Mouse (Mus musculus): ENCODE measurements around the gene Nubpl. TPM values are rescaled to one million over a fixed set of nuclear protein-coding genes. Genes with fewer than 3 reads are reported as not detected.

Gene Nubpl
- polyA plus RNA-seq, 1 experiment from 2014 or later = 16.3 TPM

GRCm38 (mm10) chr12:52284471-52284870 is 186.9 kb downstream of the Nubpl start:
- Histone ChIP-seq H3K27ac (ENCODE audit: low read depth) (no peak overlapping the region), H3K36me3 (ENCODE audit: insufficient read depth) (no peaks in the 10 kb centered on the region), H3K9ac (no peak overlapping the region), H3K4me3 (ENCODE audit: low read depth, low read length) (no peak overlapping the region), H3K27me3 (ENCODE audit: insufficient read depth, low read length) (no peaks in the 10 kb centered on the region), H3K4me2 (no peak overlapping the region), H3K4me1 (ENCODE audit: insufficient read depth) (peaks cover 11% of the 10 kb centered on the region; the same call in 1 of the 2 replicates), H3K9me3 (ENCODE audit: low read depth, low read length) (no peaks in the 10 kb centered on the region)
- ATAC-seq (ENCODE audit: insufficient read depth) (no peak), DNase-seq (no peak)
- TF ChIP-seq CTCF (IDR thresholded peaks at IDR 0.05; ENCODE audit: low read depth) = no peak

- H3K4me2 ChIP-seq = no peak overlapping the region
- 85% methylated on average over 3 of the region's 3 CpGs for WGBS
- ATAC-seq (ENCODE audit: insufficient read depth) = no peak
- no peak overlapping the region for H3K9ac ChIP-seq
- no peak for TF ChIP-seq CTCF (IDR thresholded peaks at IDR 0.05; ENCODE audit: low read depth)
- H3K36me3 ChIP-seq (ENCODE audit: insufficient read depth) = no peaks in the 10 kb centered on the region
- no peak for DNase-seq
- no peaks in the 10 kb centered on the region for H3K27me3 ChIP-seq (ENCODE audit: insufficient read depth, low read length)
- no peaks in the 10 kb centered on the region for H3K9me3 ChIP-seq (ENCODE audit: low read depth, low read length)
- no peak overlapping the region for H3K4me3 ChIP-seq (ENCODE audit: low read depth, low read length)
- H3K4me1 ChIP-seq (ENCODE audit: insufficient read depth) = peaks cover 16% of the 10 kb centered on the region; the same call in 1 of the 2 replicates
- no peak overlapping the region for H3K27ac ChIP-seq (ENCODE audit: low read depth)
Observed at GRCm38 (mm10) chr12:52286802-52287201, 189.3 kb downstream of the Nubpl start.

- Histone ChIP-seq H3K4me2 (no peak overlapping the region), H3K9ac (no peak overlapping the region), H3K4me1 (ENCODE audit: insufficient read depth) (peaks cover 16% of the 10 kb centered on the region; the same call in 1 of the 2 replicates), H3K9me3 (ENCODE audit: low read depth, low read length) (no peaks in the 10 kb centered on the region), H3K4me3 (ENCODE audit: low read depth, low read length) (no peak overlapping the region), H3K27ac (ENCODE audit: low read depth) (peak overlapping the region; percentile 85), H3K27me3 (ENCODE audit: insufficient read depth, low read length) (no peaks in the 10 kb centered on the region), H3K36me3 (ENCODE audit: insufficient read depth) (no peaks in the 10 kb centered on the region)
- DNase-seq = peak; percentile 87
- TF ChIP-seq CTCF (IDR thresholded peaks at IDR 0.05; ENCODE audit: low read depth) = no peak
- ATAC-seq (ENCODE audit: insufficient read depth) = peak; percentile 94
- 21% methylated on average over 4 of the region's 4 CpGs for WGBS
Observed at GRCm38 (mm10) chr12:52288537-52288936, 191.0 kb downstream of the Nubpl start.

GRCm38 (mm10) chr12:52288941-52289567 is 191.5 kb downstream of the Nubpl start:
- no peak for TF ChIP-seq CTCF (IDR thresholded peaks at IDR 0.05; ENCODE audit: low read depth)
- peak overlapping the region; percentile 85 for H3K27ac ChIP-seq (ENCODE audit: low read depth)
- no peak overlapping the region for H3K9ac ChIP-seq
- H3K27me3 ChIP-seq (ENCODE audit: insufficient read depth, low read length) = no peaks in the 10 kb centered on the region
- no peaks in the 10 kb centered on the region for H3K9me3 ChIP-seq (ENCODE audit: low read depth, low read length)
- ATAC-seq (ENCODE audit: insufficient read depth) (peak; percentile 81), DNase-seq (peak; percentile 82)
- WGBS = 35% methylated on average over 11 of the region's 11 CpGs
- peaks cover 16% of the 10 kb centered on the region; the same call in 1 of the 2 replicates for H3K4me1 ChIP-seq (ENCODE audit: insufficient read depth)
- no peak overlapping the region for H3K4me3 ChIP-seq (ENCODE audit: low read depth, low read length)
- no peaks in the 10 kb centered on the region for H3K36me3 ChIP-seq (ENCODE audit: insufficient read depth)
- no peak overlapping the region for H3K4me2 ChIP-seq

- H3K9me3 ChIP-seq (ENCODE audit: low read depth, low read length) = no peaks in the 10 kb centered on the region
- no peak overlapping the region for H3K4me3 ChIP-seq (ENCODE audit: low read depth, low read length)
- ATAC-seq (ENCODE audit: insufficient read depth) (peak; percentile 30; the same call in 1 of the 2 replicates), DNase-seq (no peak)
- 61% methylated on average over 10 of the region's 10 CpGs for WGBS
- H3K27me3 ChIP-seq (ENCODE audit: insufficient read depth, low read length) = no peaks in the 10 kb centered on the region
- no peak overlapping the region for H3K9ac ChIP-seq
- peaks cover 16% of the 10 kb centered on the region; the same call in 1 of the 2 replicates for H3K4me1 ChIP-seq (ENCODE audit: insufficient read depth)
- H3K36me3 ChIP-seq (ENCODE audit: insufficient read depth) = no peaks in the 10 kb centered on the region
- TF ChIP-seq CTCF (IDR thresholded peaks at IDR 0.05; ENCODE audit: low read depth) = no peak
- H3K4me2 ChIP-seq = no peak overlapping the region
- H3K27ac ChIP-seq (ENCODE audit: low read depth) = peak overlapping the region; percentile 67
Observed at GRCm38 (mm10) chr12:52289594-52289993, 192.1 kb downstream of the Nubpl start.

- no peak overlapping the region for H3K4me3 ChIP-seq (ENCODE audit: low read depth, low read length)
- no peak overlapping the region for H3K9ac ChIP-seq
- no peaks in the 10 kb centered on the region for H3K27me3 ChIP-seq (ENCODE audit: insufficient read depth, low read length)
- no peak for TF ChIP-seq CTCF (IDR thresholded peaks at IDR 0.05; ENCODE audit: low read depth)
- DNase-seq = no peak
- H3K27ac ChIP-seq (ENCODE audit: low read depth) = no peak overlapping the region
- H3K4me1 ChIP-seq (ENCODE audit: insufficient read depth) = peaks cover 10% of the 10 kb centered on the region; the same call in 1 of the 2 replicates
- no peaks in the 10 kb centered on the region for H3K9me3 ChIP-seq (ENCODE audit: low read depth, low read length)
- 77% methylated on average over 2 of the region's 2 CpGs for WGBS
- ATAC-seq (ENCODE audit: insufficient read depth) = no peak
- no peak overlapping the region for H3K4me2 ChIP-seq
- no peaks in the 10 kb centered on the region for H3K36me3 ChIP-seq (ENCODE audit: insufficient read depth)
Observed at GRCm38 (mm10) chr12:52293931-52294330, 196.4 kb downstream of the Nubpl start.

- 84% methylated on average over 2 of the region's 2 CpGs for WGBS
- ATAC-seq (ENCODE audit: insufficient read depth) (no peak), DNase-seq (no peak)
- no peaks in the 10 kb centered on the region for H3K36me3 ChIP-seq (ENCODE audit: insufficient read depth)
- H3K4me1 ChIP-seq (ENCODE audit: insufficient read depth) = no peaks in the 10 kb centered on the region
- H3K9ac ChIP-seq = no peak overlapping the region
- no peak overlapping the region for H3K4me2 ChIP-seq
- H3K27me3 ChIP-seq (ENCODE audit: insufficient read depth, low read length) = no peaks in the 10 kb centered on the region
- H3K9me3 ChIP-seq (ENCODE audit: low read depth, low read length) = no peaks in the 10 kb centered on the region
- no peak overlapping the region for H3K4me3 ChIP-seq (ENCODE audit: low read depth, low read length)
- no peak for TF ChIP-seq CTCF (IDR thresholded peaks at IDR 0.05; ENCODE audit: low read depth)
- no peak overlapping the region for H3K27ac ChIP-seq (ENCODE audit: low read depth)
Observed at GRCm38 (mm10) chr12:52297988-52298387, 200.5 kb downstream of the Nubpl start.
